Mouse (Mus musculus) midbrain, embryonic 11.5 days (tissue): ENCODE results near the gene Adssl1. TPM values are rescaled to one million over a fixed set of nuclear protein-coding genes. Genes with fewer than 3 reads are reported as not detected.
A peak's percentile ranks its signal among the peaks of the same experiment; 100 is the strongest.

Experiments
- ATAC-seq: fragments of 200-750 bp; cut with Nextera tagmentation; 2 replicates; pipeline ENCODE4 v1.8.0; 2017; ENCODE audit warnings: moderate TSS enrichment, moderate library complexity; ENCODE audit not compliant: low FRiP score
- DNase-seq: peaks from one replicate; pipeline ENCODE4 v3.0.0; 2015; ENCODE audit warnings: low spot score; ENCODE audit errors: missing footprints
- H3K27ac ChIP-seq: fragments of 300-500 bp; sonication (generic); 2 replicates; pipeline ENCODE4 v1.5.1; 2014; ENCODE audit warnings: low read depth, low read length
- H3K27me3 ChIP-seq: fragments of 300-500 bp; sonication (generic); 2 replicates; pipeline ENCODE4 v1.6.1; 2014; ENCODE audit warnings: mild to moderate bottlenecking, low read length, moderate library complexity, mixed read lengths; ENCODE audit not compliant: control insufficient read depth, insufficient read depth
- H3K36me3 ChIP-seq: fragments of 300-500 bp; sonication (generic); 2 replicates; pipeline ENCODE4 v1.6.1; 2014; ENCODE audit warnings: mild to moderate bottlenecking, low read length, moderate library complexity, mixed read lengths; ENCODE audit not compliant: control insufficient read depth, insufficient read depth
- H3K4me1 ChIP-seq: fragments of 300-500 bp; sonication (generic); 2 replicates; pipeline ENCODE4 v1.6.1; 2014; ENCODE audit warnings: low read length; ENCODE audit not compliant: control insufficient read depth, insufficient read depth
- H3K4me2 ChIP-seq: fragments of 300-500 bp; sonication (generic); 2 replicates; pipeline ENCODE4 v1.6.1; 2014; ENCODE audit warnings: mild to moderate bottlenecking, moderate library complexity
- H3K4me3 ChIP-seq: fragments of 300-500 bp; sonication (generic); 2 replicates; pipeline ENCODE4 v1.5.1; 2014; ENCODE audit warnings: low read depth, low read length
- H3K9ac ChIP-seq: fragments of 300-500 bp; sonication (generic); 2 replicates; pipeline ENCODE4 v1.6.1; 2014; ENCODE audit warnings: low read length
- H3K9me3 ChIP-seq: fragments of 300-500 bp; sonication (generic); 2 replicates; pipeline ENCODE4 v1.6.1; 2016; ENCODE audit warnings: low read length; ENCODE audit not compliant: control insufficient read depth
- WGBS: fragments of 180-500 bp; shearing (Covaris S2); extraction: QIAGEN DNeasy Blood & Tissue Kit; methylation state at CpG from one replicate; pipeline ENCODE4 v1.1.7; 2014; 5-methylcytosine and 5-hydroxymethylcytosine counted together
- polyA plus RNA-seq: library from polyadenylated mRNA; unstranded; fragments of >200 nt; fragmentation: Nextera tagmentation; extraction: Ambion mirVana; gene quantifications from 2 replicates; pipeline ENCODE4 v1.2.1, GENCODE M21; 2014

The Adssl1 gene
- polyA plus RNA-seq, 1 experiment from 2014 or later = 2.7 TPM

GRCm38 (mm10) chr12:112579926-112580325 lies 39.9 kb upstream of the Adssl1 start:
- Histone ChIP-seq H3K9ac (no peak overlapping the region), H3K9me3 (no peaks in the 10 kb centered on the region), H3K4me3 (no peak overlapping the region), H3K27me3 (no peaks in the 10 kb centered on the region), H3K4me2 (no peak overlapping the region), H3K36me3 (no peaks in the 10 kb centered on the region), H3K4me1 (no peaks in the 10 kb centered on the region), H3K27ac (no peak overlapping the region)
- 86% methylated on average over 8 of the region's 8 CpGs for WGBS
- DNase-seq = no peak
- ATAC-seq = no peak

- Histone ChIP-seq H3K4me1 (no peaks in the 10 kb centered on the region), H3K27ac (no peak overlapping the region), H3K36me3 (no peaks in the 10 kb centered on the region), H3K4me3 (no peak overlapping the region), H3K4me2 (no peak overlapping the region), H3K9ac (no peak overlapping the region), H3K9me3 (no peaks in the 10 kb centered on the region), H3K27me3 (no peaks in the 10 kb centered on the region)
- DNase-seq (no peak), ATAC-seq (no peak)
- 85% methylated on average over 3 of the region's 3 CpGs for WGBS
These were observed 38.7 kb upstream of the Adssl1 start for GRCm38 (mm10) chr12:112581113-112581512.

- Histone ChIP-seq H3K27me3 (peaks cover 27% of the 10 kb centered on the region), H3K4me1 (peaks cover 10% of the 10 kb centered on the region), H3K9ac (no peak overlapping the region), H3K27ac (no peak overlapping the region), H3K4me2 (no peak overlapping the region), H3K4me3 (no peak overlapping the region), H3K9me3 (no peaks in the 10 kb centered on the region), H3K36me3 (no peaks in the 10 kb centered on the region)
- ATAC-seq = no peak
- DNase-seq = no peak
- 80% methylated on average over 7 of the region's 7 CpGs for WGBS
These were observed 34.9 kb upstream of the Adssl1 start for GRCm38 (mm10) chr12:112584954-112585353.

- Histone ChIP-seq H3K36me3 (no peaks in the 10 kb centered on the region), H3K27ac (no peak overlapping the region), H3K27me3 (peaks cover 31% of the 10 kb centered on the region), H3K9me3 (no peaks in the 10 kb centered on the region), H3K4me2 (no peak overlapping the region), H3K9ac (no peak overlapping the region), H3K4me1 (peaks cover 10% of the 10 kb centered on the region), H3K4me3 (no peak overlapping the region)
- DNase-seq = no peak
- WGBS = 68% methylated on average over 7 of the region's 7 CpGs
- no peak for ATAC-seq
These were observed 33.8 kb upstream of the Adssl1 start for GRCm38 (mm10) chr12:112585924-112586538.

- no peak overlapping the region for H3K4me3 ChIP-seq
- H3K36me3 ChIP-seq = no peaks in the 10 kb centered on the region
- H3K27ac ChIP-seq = no peak overlapping the region
- peak overlapping the region; percentile 96 for H3K4me2 ChIP-seq
- ATAC-seq (no peak), DNase-seq (no peak)
- WGBS = 82% methylated on average over 14 of the region's 14 CpGs
- H3K27me3 ChIP-seq = peaks cover 31% of the 10 kb centered on the region
- H3K9ac ChIP-seq = no peak overlapping the region
- no peaks in the 10 kb centered on the region for H3K9me3 ChIP-seq
- H3K4me1 ChIP-seq = peaks cover 10% of the 10 kb centered on the region
These were observed 32.4 kb upstream of the Adssl1 start for GRCm38 (mm10) chr12:112587125-112588124.

- peaks cover 31% of the 10 kb centered on the region for H3K27me3 ChIP-seq
- peaks cover 10% of the 10 kb centered on the region for H3K4me1 ChIP-seq
These were observed 31.2 kb upstream of the Adssl1 start, which contains the start of gene Inf2 for GRCm38 (mm10) chr12:112588426-112589256. Gene Inf2 (plus strand): TSS chr12:112588784.

GRCm38 (mm10) chr12:112589491-112590191 lies 30.2 kb upstream of the Adssl1 start:
- Histone ChIP-seq H3K27ac (no peak overlapping the region), H3K9me3 (no peaks in the 10 kb centered on the region), H3K9ac (no peak overlapping the region), H3K36me3 (no peaks in the 10 kb centered on the region), H3K27me3 (peaks cover 31% of the 10 kb centered on the region), H3K4me3 (peak overlapping the region; percentile 44; the same call in 1 of the 2 replicates), H3K4me2 (no peak overlapping the region; the same call in 1 of the 2 replicates), H3K4me1 (peaks cover 10% of the 10 kb centered on the region)
- DNase-seq (no peak), ATAC-seq (no peak)
- WGBS = 67% methylated on average over 8 of the region's 8 CpGs

More at GRCm38 (mm10) chr12:112588426-112589256, 31.2 kb upstream of the Adssl1 start, which contains the start of gene Inf2:
- Histone ChIP-seq H3K9ac (peak within 1 kb of the TSS; percentile 59), H3K9me3 (no peaks in the 10 kb centered on the region), H3K36me3 (no peaks in the 10 kb centered on the region), H3K4me3 (peak within 1 kb of the TSS; percentile 44), H3K4me2 (peak within 1 kb of the TSS; percentile 96), H3K27ac (no peak within 1 kb of the TSS)
- ATAC-seq (peak; percentile 86), DNase-seq (peak; percentile 94)
- WGBS = under 1% methylated on average over 42 of the region's 60 CpGs

- no peak for DNase-seq
- ATAC-seq = no peak
- Histone ChIP-seq H3K4me1 (peaks cover 10% of the 10 kb centered on the region), H3K27me3 (peaks cover 31% of the 10 kb centered on the region), H3K9ac (no peak overlapping the region), H3K4me2 (no peak overlapping the region), H3K36me3 (no peaks in the 10 kb centered on the region), H3K4me3 (no peak overlapping the region), H3K27ac (no peak overlapping the region), H3K9me3 (no peaks in the 10 kb centered on the region)
- WGBS = 85% methylated on average over 8 of the region's 8 CpGs
These were observed 29.1 kb upstream of the Adssl1 start for GRCm38 (mm10) chr12:112590566-112591239.
